ENCODE assay signal across 8 mouse cellular contexts in genomic region chr14:54413877-54414700, GRCm38 (mm10). TPM values are rescaled to one million over a fixed set of nuclear protein-coding genes. Genes with fewer than 3 reads are reported as not detected.
DNase-seq lines count a peak whose midpoint lies in the region; ATAC-seq and TF ChIP-seq lines count a peak whose summit lies in the region.

No protein-coding gene starts in this region.

- ATAC-seq in hindbrain, embryonic 11.5 days (ENCODE audit: low FRiP score): no peak
- peak; percentile 69 for ATAC-seq in limb, embryonic 13.5 days (ENCODE audit: low FRiP score, low read depth)

- 0 out of 2 replicates have a peak overlapping the region, but pooled peaks have one; percentile 4 for H3K4me3 ChIP-seq in hindbrain, embryonic 11.5 days (ENCODE audit: low read depth, low read length)
- peak overlapping the region; percentile 28 for H3K4me3 ChIP-seq in limb, embryonic 13.5 days
- H3K4me3 ChIP-seq in myocyte: no peak overlapping the region

- H3K9ac ChIP-seq in hindbrain, embryonic 11.5 days (ENCODE audit: low read depth, low read length): no peak overlapping the region
- peak overlapping the region; percentile 43 for H3K9ac ChIP-seq in limb, embryonic 13.5 days

- H3K79me2 ChIP-seq in myocyte (ENCODE audit: control insufficient read depth, insufficient read depth): no peaks in the 10 kb centered on the region

- no peaks in the 10 kb centered on the region for H3K4me1 ChIP-seq in hindbrain, embryonic 11.5 days (replicated peaks; ENCODE audit: control insufficient read depth, insufficient read depth, low read length)
- peaks cover 36% of the 10 kb centered on the region for H3K4me1 ChIP-seq in limb, embryonic 13.5 days

- no peaks in the 10 kb centered on the region for H3K36me3 ChIP-seq in hindbrain, embryonic 11.5 days (ENCODE audit: control insufficient read depth, insufficient read depth, low read length)
- H3K36me3 ChIP-seq in limb, embryonic 13.5 days: no peaks in the 10 kb centered on the region
- no peaks in the 10 kb centered on the region for H3K36me3 ChIP-seq in myocyte (ENCODE audit: control insufficient read depth, insufficient read depth)

- H3K9me3 ChIP-seq in hindbrain, embryonic 11.5 days (ENCODE audit: control insufficient read depth, low read length): no peaks in the 10 kb centered on the region
- H3K9me3 ChIP-seq in limb, embryonic 13.5 days: no peaks in the 10 kb centered on the region

- TF ChIP-seq POLR2A in myocyte (IDR thresholded peaks at IDR 0.05; ENCODE audit: insufficient read length, low read depth): no peak

- H3ac ChIP-seq in myocyte (ENCODE audit: control insufficient read depth, insufficient read length): no peak overlapping the region

- 0 out of 2 replicates have a peak overlapping the region, but pooled peaks have one; percentile 11 for H3K4me2 ChIP-seq in hindbrain, embryonic 11.5 days (replicated peaks; ENCODE audit: low read depth, low read length)
- H3K4me2 ChIP-seq in limb, embryonic 13.5 days (replicated peaks): peak overlapping the region; percentile 63
- peak overlapping the region; percentile 14 for H3K4me2 ChIP-seq in myocyte (ENCODE audit: low read depth)

- 8% methylated on average over 18 of the region's 18 CpGs for WGBS in hindbrain, embryonic 11.5 days
- 5% methylated on average over 18 of the region's 18 CpGs for WGBS in limb, embryonic 13.5 days

- DNase-seq in adrenal gland, postnatal 25 days: peak; percentile 30
- DNase-seq in adrenal gland, adult 2 months: no peak
- peak; percentile 80 for DNase-seq in R1 (ENCODE audit: low read depth, low spot score)
- peak; percentile 22 for DNase-seq in hindbrain, embryonic 11.5 days (ENCODE audit: low spot score)
- no peak for DNase-seq in B cell, adult 2 months
- no peak for DNase-seq in layer of hippocampus, adult 8-10 months (ENCODE audit: low spot score in 2 of 2)

- H3K27me3 ChIP-seq in hindbrain, embryonic 11.5 days (ENCODE audit: control insufficient read depth, insufficient read depth, low read length): peaks cover 16% of the 10 kb centered on the region
- peaks cover 7% of the 10 kb centered on the region; the same call in 1 of the 2 replicates for H3K27me3 ChIP-seq in limb, embryonic 13.5 days
- no peaks in the 10 kb centered on the region for H3K27me3 ChIP-seq in myocyte (ENCODE audit: control insufficient read depth, insufficient read depth, insufficient read length)

- no peak overlapping the region for H3K27ac ChIP-seq in hindbrain, embryonic 11.5 days (ENCODE audit: low read depth, low read length)
- peak overlapping the region; percentile 3; the same call in 1 of the 2 replicates for H3K27ac ChIP-seq in limb, embryonic 13.5 days

TF ChIP-seq in myocyte, 11 proteins besides CTCF, POLR2A, EP300 and RAD21:
- TF ChIP-seq POLR2AphosphoS2 (IDR thresholded peaks at IDR 0.05; ENCODE audit: insufficient read length, low read depth): no peak
- TF ChIP-seq CEBPB (IDR thresholded peaks at IDR 0.05; ENCODE audit: insufficient read depth, poor library complexity, severe bottlenecking): no peak
- TF ChIP-seq MYOG (IDR thresholded peaks at IDR 0.05; ENCODE audit: control insufficient read depth in 1 of 3, insufficient read depth in 1 of 3, insufficient read length in 2 of 3, low read depth in 2 of 3): peak in 1 of 3 experiments; percentile 13
- TF ChIP-seq MYOD1 (IDR thresholded peaks at IDR 0.05; ENCODE audit: control insufficient read depth in 1 of 3, insufficient read length in 2 of 3, low read depth in 2 of 3): peak in 1 of 3 experiments; percentile 34
- no peak for TF ChIP-seq E2F4 (IDR thresholded peaks at IDR 0.05; ENCODE audit: insufficient read depth)
- no peak for TF ChIP-seq MAX (IDR thresholded peaks at IDR 0.05; ENCODE audit: low read depth)
- TF ChIP-seq SRF (IDR thresholded peaks at IDR 0.05; ENCODE audit: control insufficient read depth, insufficient read length, low read depth): no peak

RNA-seq across cellular contexts. Expression of gene Slc7a7, which starts 3.5 kb away (rescaled TPM):
- total RNA-seq in adrenal gland, postnatal 25 days (2021): 5.4 and 5.9 TPM in 2 replicates
- 1 to 10 TPM; 2.8 to 3.9 TPM for total RNA-seq in adrenal gland, adult 2 months (2021)
- polyA plus RNA-seq in adrenal gland, adult 2 months (2012; rRNA removed): 3.7 and 4.2 TPM in 2 replicates
- 4.3 and 4.8 TPM in 2 replicates for polyA plus RNA-seq in hindbrain, embryonic 11.5 days (2014; fragmentation: Nextera tagmentation; extraction: Ambion mirVana)
- polyA plus RNA-seq in limb, embryonic 13.5 days (2015; fragmentation: Nextera tagmentation; extraction: Ambion mirVana): 5.1 and 6.1 TPM in 2 replicates
- polyA plus RNA-seq in myocyte (2012; fragmentation: generic; extraction: Trizol): 6.8 TPM
- 1 to 10 TPM; 2.0 to 6.5 (median 3.3) TPM for total RNA-seq in layer of hippocampus, adult 8-10 months (2022)

RNA-seq across cellular contexts. Expression of gene Mrpl52, which starts 12.6 kb away (rescaled TPM):
- total RNA-seq in adrenal gland, postnatal 25 days (2021): 197 and 205 TPM in 2 replicates
- 100 to 1,000 TPM; 162 to 202 TPM for total RNA-seq in adrenal gland, adult 2 months (2021)
- 2,091 and 3,081 TPM in 2 replicates for polyA plus RNA-seq in adrenal gland, adult 2 months (2012; rRNA removed)
- polyA plus RNA-seq in hindbrain, embryonic 11.5 days (2014; fragmentation: Nextera tagmentation; extraction: Ambion mirVana): 206 and 231 TPM in 2 replicates
- 224 and 233 TPM in 2 replicates for polyA plus RNA-seq in limb, embryonic 13.5 days (2015; fragmentation: Nextera tagmentation; extraction: Ambion mirVana)
- 483 TPM for polyA plus RNA-seq in myocyte (2012; fragmentation: generic; extraction: Trizol)
- total RNA-seq in layer of hippocampus, adult 8-10 months (2022): 100 to 1,000 TPM in 2 of 4 experiments, 10 to 100 TPM in 2; 88.3 to 116 (median 96.6) TPM

RNA-seq across cellular contexts. Expression of gene Mmp14, which starts 17.3 kb away (rescaled TPM):
- 56.4 and 68.5 TPM in 2 replicates for total RNA-seq in adrenal gland, postnatal 25 days (2021)
- total RNA-seq in adrenal gland, adult 2 months (2021): 10 to 100 TPM; 36.2 to 39.9 TPM
- polyA plus RNA-seq in adrenal gland, adult 2 months (2012; rRNA removed): 173 and 192 TPM in 2 replicates
- 71.2 and 73.1 TPM in 2 replicates for polyA plus RNA-seq in hindbrain, embryonic 11.5 days (2014; fragmentation: Nextera tagmentation; extraction: Ambion mirVana)
- polyA plus RNA-seq in limb, embryonic 13.5 days (2015; fragmentation: Nextera tagmentation; extraction: Ambion mirVana): 198 and 204 TPM in 2 replicates
- polyA plus RNA-seq in myocyte (2012; fragmentation: generic; extraction: Trizol): 108 TPM
- 10 to 100 TPM; 10.3 to 16.0 (median 13.4) TPM for total RNA-seq in layer of hippocampus, adult 8-10 months (2022)

RNA-seq across cellular contexts. Expression of gene Lrp10, which starts 49.8 kb away (rescaled TPM):
- total RNA-seq in adrenal gland, postnatal 25 days (2021): 109 and 130 TPM in 2 replicates
- 100 to 1,000 TPM; 116 to 139 TPM for total RNA-seq in adrenal gland, adult 2 months (2021)
- polyA plus RNA-seq in adrenal gland, adult 2 months (2012; rRNA removed): 262 and 276 TPM in 2 replicates
- polyA plus RNA-seq in hindbrain, embryonic 11.5 days (2014; fragmentation: Nextera tagmentation; extraction: Ambion mirVana): 19.7 and 19.9 TPM in 2 replicates
- polyA plus RNA-seq in limb, embryonic 13.5 days (2015; fragmentation: Nextera tagmentation; extraction: Ambion mirVana): 31.0 and 34.4 TPM in 2 replicates
- polyA plus RNA-seq in myocyte (2012; fragmentation: generic; extraction: Trizol): 81.8 TPM
- total RNA-seq in layer of hippocampus, adult 8-10 months (2022): 10 to 100 TPM; 32.0 to 44.8 (median 36.7) TPM

RNA-seq across cellular contexts. Expression of gene Oxa1l, which starts 53.5 kb away (rescaled TPM):
- total RNA-seq in adrenal gland, postnatal 25 days (2021): 111 and 126 TPM in 2 replicates
- 100 to 1,000 TPM in 1 of 2 experiments, 10 to 100 TPM in 1; 95.8 to 109 TPM for total RNA-seq in adrenal gland, adult 2 months (2021)
- 461 and 500 TPM in 2 replicates for polyA plus RNA-seq in adrenal gland, adult 2 months (2012; rRNA removed)
- polyA plus RNA-seq in hindbrain, embryonic 11.5 days (2014; fragmentation: Nextera tagmentation; extraction: Ambion mirVana): 46.7 and 47.2 TPM in 2 replicates
- polyA plus RNA-seq in limb, embryonic 13.5 days (2015; fragmentation: Nextera tagmentation; extraction: Ambion mirVana): 44.0 and 47.0 TPM in 2 replicates
- polyA plus RNA-seq in myocyte (2012; fragmentation: generic; extraction: Trizol): 68.6 TPM
- total RNA-seq in layer of hippocampus, adult 8-10 months (2022): 10 to 100 TPM; 50.0 to 56.6 (median 53.4) TPM

Comparison
In these comparisons a context has a peak if more than half of its experiments do, and no peak if none do; other contexts are left out.
1. DNase-seq: peak in adrenal gland, postnatal 25 days (single experiment), R1 (single experiment) and hindbrain, embryonic 11.5 days (single experiment); none in adrenal gland, adult 2 months (single experiment), B cell, adult 2 months (0 of 2) and layer of hippocampus, adult 8-10 months (0 of 2).
2. H3K4me2 ChIP-seq: peak in every context shown above with its lines; median percentile 63 in limb, embryonic 13.5 days; 14 in myocyte; 11 in hindbrain, embryonic 11.5 days.